Mouse (Mus musculus) neural tube, embryonic 14.5 days (tissue): ENCODE data around the gene Lmna. TPM values are rescaled to one million over a fixed set of nuclear protein-coding genes. Genes with fewer than 3 reads are reported as not detected.

Experiments
- ATAC-seq: fragments of 200-750 bp; cut with Nextera tagmentation; 2 replicates; pipeline ENCODE4 v1.8.0; 2017; ENCODE audit warnings: low read depth, mild to moderate bottlenecking, moderate TSS enrichment, moderate library complexity
- H3K27ac ChIP-seq: fragments of 300-500 bp; sonication (generic); 2 replicates; pipeline ENCODE4 v1.5.1; 2014; ENCODE audit warnings: low read depth, mild to moderate bottlenecking, control low read depth, low read length, moderate library complexity, mixed read lengths
- H3K27me3 ChIP-seq: fragments of 300-500 bp; sonication (generic); 2 replicates; pipeline ENCODE4 v1.6.1; 2014; ENCODE audit warnings: low read length; ENCODE audit not compliant: control insufficient read depth, insufficient read depth
- H3K36me3 ChIP-seq: fragments of 300-500 bp; sonication (generic); 2 replicates; pipeline ENCODE4 v1.6.1; 2014; ENCODE audit warnings: low read length, mixed read lengths; ENCODE audit not compliant: control insufficient read depth, insufficient read depth
- H3K4me1 ChIP-seq: fragments of 300-500 bp; sonication (generic); 2 replicates; pipeline ENCODE4 v1.6.1; 2014; ENCODE audit warnings: low read length; ENCODE audit not compliant: control insufficient read depth, insufficient read depth
- H3K4me2 ChIP-seq: fragments of 300-500 bp; sonication (generic); 2 replicates; pipeline ENCODE4 v1.6.1; 2014; ENCODE audit warnings: mild to moderate bottlenecking, low read depth, low read length, control low read depth
- H3K4me3 ChIP-seq: fragments of 300-500 bp; sonication (generic); 2 replicates; pipeline ENCODE4 v1.5.1; 2014; ENCODE audit warnings: low read depth, low read length, control low read depth, mixed read lengths
- H3K9ac ChIP-seq: fragments of 300-500 bp; sonication (generic); replicated peaks from 2 replicates; pipeline ENCODE4 v1.6.1; 2014; ENCODE audit warnings: low read depth, mild to moderate bottlenecking, control low read depth, low read length, mixed read lengths
- H3K9me3 ChIP-seq: fragments of 300-500 bp; sonication (generic); 2 replicates; pipeline ENCODE4 v1.6.1; 2016; ENCODE audit warnings: low read length; ENCODE audit not compliant: control insufficient read depth
- WGBS: fragments of 180-500 bp; shearing (Covaris S2); extraction: QIAGEN DNeasy Blood & Tissue Kit; methylation state at CpG from one replicate; pipeline ENCODE4 v1.1.7; 2014; 5-methylcytosine and 5-hydroxymethylcytosine counted together
- polyA plus RNA-seq: library from polyadenylated mRNA; unstranded; fragments of >200 nt; fragmentation: Nextera tagmentation; extraction: Ambion mirVana; gene quantifications from 2 replicates; pipeline ENCODE4 v1.2.1, GENCODE M21; 2014

Lmna gene
- polyA plus RNA-seq, 1 experiment from 2014 or later = 41.0 TPM

DNA sequence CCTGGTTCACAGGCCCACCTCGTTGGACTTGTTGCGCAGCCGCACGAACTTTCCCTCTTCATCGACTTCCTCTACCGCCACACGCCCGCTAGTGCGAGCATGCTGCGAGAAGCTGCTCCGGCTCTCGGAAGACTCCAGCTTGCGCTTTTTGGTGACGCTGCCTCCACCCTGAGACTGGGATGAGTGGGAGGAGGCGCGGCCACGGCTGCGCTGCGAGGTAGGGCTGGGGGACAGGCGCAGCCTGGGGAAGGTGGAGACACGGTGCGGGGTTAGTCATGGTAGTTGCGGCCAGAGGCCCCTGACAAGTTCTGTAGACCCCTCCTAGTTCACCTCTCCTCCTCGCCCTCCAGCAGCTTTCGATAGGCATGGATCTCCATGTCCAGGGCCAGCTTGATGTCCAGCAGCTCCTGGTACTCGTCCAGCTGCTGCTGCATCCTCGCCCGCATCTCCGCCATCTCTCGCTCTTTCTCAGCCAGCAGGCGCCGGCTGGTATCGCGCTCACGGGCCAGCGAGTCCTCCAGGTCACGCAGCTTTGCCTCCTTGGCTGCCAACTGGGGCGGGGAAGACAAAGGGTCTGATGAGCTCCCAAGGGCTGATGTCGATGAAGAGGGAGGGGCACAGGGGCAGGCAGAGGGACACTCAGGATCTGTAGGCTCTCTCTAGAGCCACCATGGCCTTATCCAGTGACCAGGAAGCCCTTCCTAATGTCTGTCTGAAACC, 25.0 kb downstream of the Lmna start:
- Histone ChIP-seq H3K4me1 (no peaks in the 10 kb centered on the region), H3K27me3 (peaks cover 36% of the 10 kb centered on the region), H3K4me2 (peak overlapping the region; percentile 12; the same call in 1 of the 2 replicates), H3K9ac (no peak overlapping the region), H3K36me3 (peaks cover 5% of the 10 kb centered on the region; the same call in 1 of the 2 replicates), H3K27ac (no peak overlapping the region), H3K9me3 (no peaks in the 10 kb centered on the region), H3K4me3 (no peak overlapping the region)
- 13% methylated on average over 39 of the region's 39 CpGs for WGBS
- ATAC-seq = no peak

GRCm38 (mm10) chr3:88483621-88484020, 26.1 kb downstream of the Lmna start:
- H3K4me2 ChIP-seq = no peak overlapping the region
- ATAC-seq = peak; percentile 64; the same call in 1 of the 2 replicates
- 5% methylated on average over 5 of the region's 5 CpGs for WGBS
- peaks cover 36% of the 10 kb centered on the region for H3K27me3 ChIP-seq
- H3K9ac ChIP-seq = no peak overlapping the region
- peaks cover 5% of the 10 kb centered on the region; the same call in 1 of the 2 replicates for H3K36me3 ChIP-seq
- no peak overlapping the region for H3K4me3 ChIP-seq
- H3K4me1 ChIP-seq = no peaks in the 10 kb centered on the region
- H3K27ac ChIP-seq = no peak overlapping the region
- no peaks in the 10 kb centered on the region for H3K9me3 ChIP-seq

DNA sequence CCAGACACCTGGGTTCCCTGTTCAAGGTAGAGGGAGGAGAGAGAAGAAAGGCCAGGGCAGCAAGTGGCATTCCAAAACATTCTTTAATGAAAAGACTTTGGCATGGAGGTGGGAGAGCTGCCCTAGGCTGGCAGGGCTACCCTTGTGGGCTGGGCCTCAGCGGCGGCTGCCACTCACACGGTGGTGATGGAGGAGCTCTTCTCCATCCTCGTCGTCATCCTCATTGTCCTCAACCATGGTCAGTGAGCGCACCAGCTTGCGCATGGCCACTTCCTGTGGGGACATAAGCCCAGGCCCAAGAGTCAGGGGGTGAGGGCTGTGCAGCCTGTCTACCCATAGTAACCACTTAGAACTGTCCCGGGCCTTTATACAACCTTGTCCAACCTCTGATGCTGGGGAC, 26.6 kb downstream of the Lmna start:
- 77% methylated on average over 8 of the region's 8 CpGs for WGBS
- ATAC-seq = no peak
- Histone ChIP-seq H3K4me3 (no peak overlapping the region), H3K27me3 (peaks cover 36% of the 10 kb centered on the region), H3K36me3 (peaks cover 5% of the 10 kb centered on the region; the same call in 1 of the 2 replicates), H3K9ac (no peak overlapping the region), H3K9me3 (no peaks in the 10 kb centered on the region), H3K27ac (no peak overlapping the region), H3K4me2 (no peak overlapping the region), H3K4me1 (no peaks in the 10 kb centered on the region)

DNA sequence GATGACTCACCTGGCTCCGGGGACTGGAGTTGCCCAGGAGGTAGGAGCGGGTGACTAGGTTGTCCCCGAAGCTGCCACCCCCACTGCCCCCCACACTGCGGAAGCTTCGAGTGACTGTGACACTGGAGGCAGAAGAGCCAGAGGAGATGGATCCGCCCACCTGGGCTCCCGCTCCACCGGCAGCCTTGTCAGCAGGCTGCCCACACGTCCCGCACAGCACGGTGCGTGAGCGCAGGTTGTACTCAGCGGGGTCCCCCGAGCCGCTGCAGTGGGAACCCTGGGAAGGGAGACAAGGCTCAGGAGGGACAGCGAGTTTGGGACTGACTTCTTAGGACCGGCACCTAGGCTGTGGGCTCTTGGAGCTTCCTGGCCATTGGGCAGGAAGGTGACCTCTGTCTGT, 27.4 kb downstream of the Lmna start:
- H3K4me3 ChIP-seq = no peak overlapping the region
- H3K27me3 ChIP-seq = peaks cover 36% of the 10 kb centered on the region
- no peak overlapping the region for H3K4me2 ChIP-seq
- ATAC-seq = no peak
- no peak overlapping the region for H3K27ac ChIP-seq
- no peaks in the 10 kb centered on the region for H3K9me3 ChIP-seq
- H3K36me3 ChIP-seq = peaks cover 5% of the 10 kb centered on the region; the same call in 1 of the 2 replicates
- H3K4me1 ChIP-seq = no peaks in the 10 kb centered on the region
- no peak overlapping the region for H3K9ac ChIP-seq
- WGBS = 33% methylated on average over 18 of the region's 18 CpGs

DNA sequence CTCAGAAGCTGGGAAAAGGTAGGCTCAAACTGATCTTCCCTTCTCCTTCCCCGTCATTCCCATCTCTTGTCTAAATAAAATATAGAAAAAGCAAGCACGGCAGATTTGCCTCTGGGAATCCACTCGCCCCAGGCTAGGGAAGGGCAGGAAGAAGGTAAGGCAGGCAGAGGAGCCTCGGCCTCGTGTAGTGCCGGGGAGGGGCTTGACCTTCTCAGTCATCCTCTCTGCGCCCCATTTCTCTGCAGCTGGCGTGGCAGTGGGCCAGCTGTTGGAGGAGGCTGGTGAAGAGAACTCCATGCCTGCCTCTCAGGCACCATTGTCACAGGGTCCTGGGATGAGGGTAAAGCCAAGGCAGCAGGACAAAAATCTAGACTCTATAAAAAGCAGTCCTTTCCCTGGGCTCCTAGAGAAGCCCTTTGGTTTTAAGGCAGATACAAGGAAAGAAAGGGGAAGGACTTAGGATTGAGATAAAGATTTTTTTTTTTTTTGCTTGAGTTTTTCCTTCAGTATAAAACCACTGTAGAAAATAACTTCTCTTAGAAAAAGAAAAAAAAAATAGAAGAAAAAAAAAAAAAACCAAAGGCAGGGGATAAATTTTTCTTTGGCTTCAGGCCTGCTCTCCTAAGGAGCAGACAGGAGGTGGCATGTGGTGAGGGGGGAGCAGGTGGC, 28.2 kb downstream of the Lmna start:
- no peak overlapping the region for H3K9ac ChIP-seq
- H3K27ac ChIP-seq = no peak overlapping the region
- ATAC-seq = no peak
- H3K27me3 ChIP-seq = peaks cover 29% of the 10 kb centered on the region
- no peaks in the 10 kb centered on the region for H3K4me1 ChIP-seq
- H3K4me3 ChIP-seq = no peak overlapping the region
- no peak overlapping the region for H3K4me2 ChIP-seq
- peaks cover 5% of the 10 kb centered on the region; the same call in 1 of the 2 replicates for H3K36me3 ChIP-seq
- no peaks in the 10 kb centered on the region for H3K9me3 ChIP-seq
- WGBS = 49% methylated on average over 8 of the region's 8 CpGs

DNA sequence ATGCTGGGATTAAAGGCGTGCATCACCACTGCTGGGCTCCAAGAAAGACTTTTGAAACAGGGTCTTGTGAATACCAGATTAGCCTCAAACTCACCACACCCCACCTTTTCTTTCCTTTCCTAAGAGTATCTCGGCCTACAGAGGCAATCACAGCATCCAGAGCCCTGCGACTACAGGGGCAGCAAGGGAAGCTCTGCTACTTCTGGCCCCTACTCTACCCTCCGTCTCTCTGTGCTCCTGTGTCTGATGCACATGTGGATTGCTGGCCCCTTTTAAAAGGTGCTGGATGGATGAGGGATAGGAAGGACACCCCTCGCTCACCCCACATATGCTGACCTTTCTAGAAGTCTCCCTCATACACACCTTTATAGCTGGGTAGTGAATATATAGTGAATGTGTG, 29.1 kb downstream of the Lmna start:
- Histone ChIP-seq H3K4me3 (no peak overlapping the region), H3K36me3 (no peaks in the 10 kb centered on the region), H3K9ac (no peak overlapping the region), H3K27me3 (peaks cover 22% of the 10 kb centered on the region), H3K9me3 (no peaks in the 10 kb centered on the region), H3K27ac (no peak overlapping the region), H3K4me2 (no peak overlapping the region), H3K4me1 (no peaks in the 10 kb centered on the region)
- 91% methylated on average over 5 of the region's 5 CpGs for WGBS
- no peak for ATAC-seq

DNA sequence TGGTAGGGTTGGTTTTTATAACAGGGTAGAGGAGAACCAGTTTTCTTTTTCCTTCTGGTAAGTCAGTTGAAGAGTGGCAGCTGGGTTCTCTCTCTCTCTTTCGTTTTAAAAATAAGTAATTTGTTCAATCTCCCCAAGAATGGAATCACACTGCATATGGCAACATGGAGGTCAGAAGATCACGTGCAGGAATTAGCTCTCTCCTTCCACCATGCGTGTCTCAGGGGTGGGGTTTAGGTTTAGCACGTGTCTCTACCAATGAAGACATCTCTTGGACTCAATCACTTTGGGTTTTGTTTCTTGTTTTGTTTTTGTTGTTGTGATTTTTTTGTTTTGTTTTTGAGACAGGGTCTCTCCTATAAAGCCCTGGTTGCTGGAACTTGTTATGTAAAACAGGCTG, 29.9 kb downstream of the Lmna start:
- H3K4me3 ChIP-seq = no peak overlapping the region
- no peaks in the 10 kb centered on the region for H3K9me3 ChIP-seq
- H3K9ac ChIP-seq = no peak overlapping the region
- 85% methylated on average over 4 of the region's 4 CpGs for WGBS
- H3K27me3 ChIP-seq = peaks cover 15% of the 10 kb centered on the region
- H3K4me2 ChIP-seq = no peak overlapping the region
- no peak overlapping the region for H3K27ac ChIP-seq
- no peak for ATAC-seq
- no peaks in the 10 kb centered on the region for H3K36me3 ChIP-seq
- no peaks in the 10 kb centered on the region for H3K4me1 ChIP-seq

DNA sequence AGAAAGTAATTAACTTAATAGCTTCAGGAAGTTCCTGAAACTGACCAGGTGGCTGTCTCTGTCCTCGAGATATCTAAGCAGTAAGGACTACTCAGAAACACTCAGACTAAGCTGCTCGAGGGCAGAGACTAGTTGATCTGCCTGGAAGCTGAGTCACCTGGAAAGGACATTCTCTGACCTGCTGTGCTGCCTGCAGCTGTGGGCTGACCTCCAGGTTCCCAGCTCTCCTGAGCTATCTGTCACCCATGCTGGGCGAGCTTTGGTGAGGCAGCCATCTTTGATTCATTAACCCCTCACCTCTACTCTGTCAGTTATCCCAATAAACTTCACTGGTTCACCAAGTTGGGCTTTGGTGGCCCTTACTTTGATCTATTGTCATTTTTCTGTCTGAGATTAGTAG, 30.6 kb downstream of the Lmna start:
- Histone ChIP-seq H3K27me3 (peaks cover 9% of the 10 kb centered on the region; the same call in 1 of the 2 replicates), H3K9me3 (no peaks in the 10 kb centered on the region), H3K27ac (no peak overlapping the region), H3K4me2 (no peak overlapping the region), H3K9ac (no peak overlapping the region), H3K4me1 (no peaks in the 10 kb centered on the region), H3K4me3 (no peak overlapping the region), H3K36me3 (no peaks in the 10 kb centered on the region)
- 64% methylated on average over 3 of the region's 3 CpGs for WGBS
- no peak for ATAC-seq

- Histone ChIP-seq H3K9me3 (no peaks in the 10 kb centered on the region), H3K4me2 (no peak overlapping the region), H3K27ac (no peak overlapping the region), H3K36me3 (no peaks in the 10 kb centered on the region), H3K9ac (no peak overlapping the region), H3K4me3 (no peak overlapping the region), H3K4me1 (no peaks in the 10 kb centered on the region), H3K27me3 (no peaks in the 10 kb centered on the region)
- whole genome bisulfite sequencing = 4% methylated on average over 8 of the region's 8 CpGs
- peak; percentile 83 for ATAC-seq
Measured at GRCm38 (mm10) chr3:88477735-88478134, 32.0 kb downstream of the Lmna start.
